Mouse (Mus musculus) small intestine, adult 2 months (tissue): Measurements from ENCODE around the gene Elk4. TPM values are rescaled to one million over a fixed set of nuclear protein-coding genes. Genes with fewer than 3 reads are reported as not detected.

Experiments used
- H3K27ac ChIP-seq: fragments of 200-500 bp; 2 replicates; pipeline ENCODE4 v1.5.1; 2012; ENCODE audit warnings: low read depth, low read length, control low read depth, inconsistent platforms; ENCODE audit not compliant: insufficient read depth
- H3K27me3 ChIP-seq: fragments of 200-500 bp; 2 replicates; pipeline ENCODE4 v1.6.1; 2012; ENCODE audit warnings: mild to moderate bottlenecking, moderate library complexity, low read length, inconsistent platforms; ENCODE audit not compliant: control insufficient read depth, insufficient read depth
- H3K36me3 ChIP-seq: fragments of 200-500 bp; 2 replicates; pipeline ENCODE4 v1.6.1; 2012; ENCODE audit warnings: mild to moderate bottlenecking, low read length, control low read depth, inconsistent platforms; ENCODE audit not compliant: control insufficient read depth, insufficient read depth
- H3K4me1 ChIP-seq: fragments of 200-500 bp; 2 replicates; pipeline ENCODE4 v1.6.1; 2012; ENCODE audit warnings: low read length, inconsistent platforms, mixed read lengths; ENCODE audit not compliant: control insufficient read depth, insufficient read depth, insufficient read length
- H3K4me3 ChIP-seq: fragments of 200-500 bp; 2 replicates; pipeline ENCODE4 v1.5.1; 2012; ENCODE audit warnings: low read depth, mild to moderate bottlenecking, control low read depth, inconsistent platforms, low read length, moderate library complexity
- CTCF ChIP-seq: fragments of 200-500 bp; IDR thresholded peaks from 2 replicates; pipeline ENCODE4 v1.5.1; 2012; ENCODE audit warnings: low read depth, mild to moderate bottlenecking, control low read depth, inconsistent platforms, low read length, moderate library complexity, mixed read lengths; ENCODE audit not compliant: insufficient replicate concordance, insufficient read length; ENCODE audit errors: extremely low read depth
- POLR2A ChIP-seq: fragments of 200-500 bp; IDR thresholded peaks from 2 replicates; pipeline ENCODE4 v1.6.1; 2012; ENCODE audit warnings: low read depth, mild to moderate bottlenecking, control low read depth, inconsistent platforms, low read length, moderate library complexity
- WGBS: fragments of 180-500 bp; shearing (Covaris S2); methylation state at CpG from one replicate; pipeline ENCODE4 v1.1.7; 2018; 5-methylcytosine and 5-hydroxymethylcytosine counted together
- polyA plus RNA-seq: library from polyadenylated mRNA; depleted of rRNA; stranded (reverse); fragments of >200 nt; gene quantifications from 2 replicates; pipeline ENCODE4 v1.2.3, GENCODE M21; 2012

The Elk4 gene
- polyA plus RNA-seq, 1 experiment, result 16.6 TPM

DNA sequence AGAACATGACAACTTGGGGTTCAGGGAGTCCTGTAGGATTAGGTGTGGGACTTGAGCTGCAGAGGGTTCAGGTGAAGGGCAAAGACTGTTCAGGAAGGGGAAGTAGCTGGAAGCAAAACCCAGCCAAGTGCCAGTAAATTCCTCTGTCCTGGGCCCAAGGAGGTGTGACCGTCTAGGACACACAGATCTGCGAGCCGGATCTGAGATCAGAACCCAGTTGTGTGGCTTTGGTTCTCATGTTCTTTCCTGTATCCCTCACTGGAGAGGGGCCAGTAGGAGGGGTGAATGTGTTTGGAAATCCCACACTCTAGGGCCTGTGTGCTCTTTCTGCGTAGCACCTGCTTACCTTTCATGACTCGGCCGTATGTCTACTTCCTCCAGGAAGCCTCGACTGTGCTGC lies 40.1 kb upstream of the Elk4 start:
- TF ChIP-seq CTCF (no peak), POLR2A (no peak)
- H3K27ac ChIP-seq, result no peak overlapping the region
- WGBS, result 45% methylated on average over 7 of the region's 7 CpGs
- peaks cover 24% of the 10 kb centered on the region for H3K27me3 ChIP-seq
- H3K4me3 ChIP-seq, result no peak overlapping the region
- peaks cover 12% of the 10 kb centered on the region for H3K4me1 ChIP-seq
- no peaks in the 10 kb centered on the region for H3K36me3 ChIP-seq

DNA sequence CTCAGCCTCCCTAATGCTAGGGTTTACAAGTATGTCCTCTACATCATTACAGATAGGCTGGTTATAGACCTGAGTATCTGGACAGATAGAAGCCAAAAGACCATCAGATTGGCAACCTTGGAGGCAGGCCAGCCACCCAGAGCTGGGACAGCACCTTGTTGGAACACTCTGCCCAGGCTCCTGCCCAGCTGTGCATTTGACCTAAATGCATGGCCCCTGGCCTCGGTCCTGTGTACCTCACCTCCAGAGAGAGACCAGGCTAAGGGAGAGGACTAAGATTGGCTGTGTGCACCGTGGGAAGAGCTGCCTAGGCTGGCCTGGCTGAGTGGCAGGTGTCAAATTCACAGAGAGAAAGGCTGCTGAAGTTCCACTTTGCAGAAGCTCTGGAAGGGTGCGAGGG lies 38.9 kb upstream of the Elk4 start:
- H3K27ac ChIP-seq, result no peak overlapping the region
- peaks cover 13% of the 10 kb centered on the region; the same call in 1 of the 2 replicates for H3K27me3 ChIP-seq
- no peak overlapping the region for H3K4me3 ChIP-seq
- no peaks in the 10 kb centered on the region for H3K36me3 ChIP-seq
- no peak for TF ChIP-seq POLR2A
- no peak for TF ChIP-seq CTCF
- 72% methylated on average over 3 of the region's 3 CpGs for WGBS
- peaks cover 5% of the 10 kb centered on the region for H3K4me1 ChIP-seq

DNA sequence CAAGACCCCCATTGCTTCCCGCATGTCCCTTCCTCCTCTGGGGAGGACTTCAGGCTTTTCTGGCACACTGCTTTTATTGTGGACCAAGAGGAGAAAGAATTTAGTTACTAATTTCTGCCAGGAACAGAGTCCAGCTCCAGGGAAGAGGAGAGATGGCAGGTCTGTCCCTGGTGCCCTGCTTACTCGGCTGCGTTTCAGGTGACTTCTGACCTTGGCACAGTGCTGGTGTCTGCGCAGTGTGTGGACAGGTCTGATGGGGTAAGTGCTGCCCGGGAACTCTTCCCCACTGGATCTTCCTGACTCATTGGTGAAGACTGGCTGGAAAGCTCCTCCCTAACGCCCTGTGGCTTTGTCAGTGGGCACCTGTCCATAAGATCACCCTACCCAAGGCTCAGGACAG lies 38.4 kb upstream of the Elk4 start:
- H3K36me3 ChIP-seq, result no peaks in the 10 kb centered on the region
- H3K27ac ChIP-seq, result no peak overlapping the region
- H3K4me3 ChIP-seq, result no peak overlapping the region
- 82% methylated on average over 6 of the region's 6 CpGs for WGBS
- peaks cover 8% of the 10 kb centered on the region; the same call in 1 of the 2 replicates for H3K27me3 ChIP-seq
- H3K4me1 ChIP-seq, result peaks cover 4% of the 10 kb centered on the region
- no peak for TF ChIP-seq CTCF
- no peak for TF ChIP-seq POLR2A

DNA sequence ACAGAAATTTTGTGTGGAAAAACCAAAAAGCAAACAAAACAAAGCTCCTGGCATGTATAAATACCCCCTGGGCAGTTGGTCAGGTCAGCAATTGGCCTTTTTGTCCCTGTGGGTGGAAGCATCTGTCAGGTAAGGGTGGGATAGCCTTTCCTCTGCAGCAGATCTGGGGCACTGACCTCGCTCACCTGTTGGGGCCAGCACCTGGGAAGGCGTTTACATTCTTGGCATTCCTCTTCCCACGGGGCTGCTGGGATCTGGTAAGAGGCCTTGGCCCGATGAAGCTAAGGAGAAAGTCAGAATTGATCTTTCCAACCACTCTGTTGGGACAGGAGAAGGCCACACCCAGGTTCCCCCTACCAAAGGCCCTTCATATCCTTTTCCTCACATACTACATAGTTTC lies 37.6 kb upstream of the Elk4 start:
- Histone ChIP-seq H3K27ac (no peak overlapping the region), H3K4me3 (no peak overlapping the region), H3K36me3 (no peaks in the 10 kb centered on the region), H3K27me3 (peaks cover 6% of the 10 kb centered on the region; the same call in 1 of the 2 replicates), H3K4me1 (peaks cover 4% of the 10 kb centered on the region)
- TF ChIP-seq CTCF, result no peak
- no peak for TF ChIP-seq POLR2A
- 61% methylated on average over 4 of the region's 4 CpGs for WGBS

- Histone ChIP-seq H3K27ac (no peak overlapping the region), H3K4me1 (peaks cover 4% of the 10 kb centered on the region), H3K36me3 (no peaks in the 10 kb centered on the region), H3K4me3 (no peak overlapping the region), H3K27me3 (peaks cover 6% of the 10 kb centered on the region; the same call in 1 of the 2 replicates)
- TF ChIP-seq CTCF (no peak), POLR2A (no peak)
- WGBS, result 79% methylated on average over 5 of the region's 5 CpGs
These were observed 37.1 kb upstream of the Elk4 start for GRCm38 (mm10) chr1:131970322-131970660.

GRCm38 (mm10) chr1:131970661-131971520 lies 36.5 kb upstream of the Elk4 start:
- TF ChIP-seq CTCF (no peak), POLR2A (no peak)
- 57% methylated on average over 16 of the region's 16 CpGs for WGBS
- H3K27ac ChIP-seq, result no peak overlapping the region
- H3K4me1 ChIP-seq, result peaks cover 4% of the 10 kb centered on the region
- H3K27me3 ChIP-seq, result peaks cover 6% of the 10 kb centered on the region; the same call in 1 of the 2 replicates
- no peaks in the 10 kb centered on the region for H3K36me3 ChIP-seq
- H3K4me3 ChIP-seq, result no peak overlapping the region

GRCm38 (mm10) chr1:131971771-131972497 lies 35.5 kb upstream of the Elk4 start:
- H3K27ac ChIP-seq, result no peak overlapping the region
- no peak for TF ChIP-seq POLR2A
- no peak for TF ChIP-seq CTCF
- WGBS, result 65% methylated on average over 15 of the region's 15 CpGs
- no peak overlapping the region for H3K4me3 ChIP-seq
- H3K27me3 ChIP-seq, result peaks cover 6% of the 10 kb centered on the region; the same call in 1 of the 2 replicates
- no peaks in the 10 kb centered on the region for H3K36me3 ChIP-seq
- peaks cover 6% of the 10 kb centered on the region for H3K4me1 ChIP-seq
